Comparison of ENCODE assay signal across 9 mouse cellular contexts in the genomic region with DNA sequence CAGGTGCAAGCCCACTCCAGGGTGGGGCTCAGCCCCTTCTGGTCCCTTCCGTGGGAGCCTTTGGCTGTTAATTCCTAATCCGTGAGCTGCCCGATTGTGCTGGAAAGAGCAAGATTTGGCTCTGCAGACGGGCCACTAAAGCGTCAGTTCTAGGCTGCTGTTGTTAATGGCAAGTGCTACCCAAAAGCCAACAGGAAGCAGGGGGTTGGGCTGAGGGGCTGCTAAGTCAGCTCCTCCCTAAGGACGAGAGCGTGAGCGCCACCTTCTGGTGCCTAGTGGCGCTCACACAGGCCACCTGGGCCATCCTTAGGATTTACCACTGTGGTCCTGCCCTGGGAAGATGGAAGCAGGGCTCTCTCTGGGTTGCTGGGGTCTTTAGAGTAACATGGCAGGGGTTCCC. TPM values are rescaled to one million over a fixed set of nuclear protein-coding genes. Genes with fewer than 3 reads are reported as not detected.
DNase-seq lines count a peak whose midpoint lies in the region; ATAC-seq and TF ChIP-seq lines count a peak whose summit lies in the region.
"Had no signal": no experiment of that assay in that cellular context is flagged by ENCODE, and none has a peak within 500 bp of the region (broad histone marks: within the 10 kb centered on the region; RNA-seq: fewer than 3 reads in every experiment).

No protein-coding gene starts in this region.

- H3K36me3 ChIP-seq in hindbrain, embryonic 14.5 days (replicated peaks; ENCODE audit: control insufficient read depth, insufficient read depth): peaks cover 55% of the 10 kb centered on the region
- peaks cover 32% of the 10 kb centered on the region for H3K36me3 ChIP-seq in hindbrain, embryonic 16.5 days (ENCODE audit: control insufficient read depth, insufficient read depth, low read length)

- no peaks in the 10 kb centered on the region for H3K27me3 ChIP-seq in hindbrain, embryonic 14.5 days (ENCODE audit: control insufficient read depth, insufficient read depth, low read length)
- no peaks in the 10 kb centered on the region for H3K27me3 ChIP-seq in hindbrain, embryonic 16.5 days (replicated peaks; ENCODE audit: control insufficient read depth, insufficient read depth, low read length)
- H3K27me3 ChIP-seq: midbrain, embryonic 12.5 days had no signal

- DNase-seq in hindbrain, embryonic 14.5 days (ENCODE audit: low spot score): peak; percentile 41
- DNase-seq in CD8-positive naive resting alpha-beta T cell, adult 2 months (ENCODE audit: low read depth in 2 of 2, low spot score in 2 of 2): peak; percentile 58 to 63
- DNase-seq in c-Kit-positive CD71-positive TER-119-negative erythroid progenitor cells, embryonic 14.5 days (ENCODE audit: low read depth): peak; percentile 40
- DNase-seq in kidney, postnatal 4 days: peak; percentile 70 to 80
- DNase-seq in layer of hippocampus, postnatal 36 days: no peak
- no peak for DNase-seq in urinary bladder, postnatal 10 days (ENCODE audit: low spot score)

- H3K9me3 ChIP-seq in hindbrain, embryonic 14.5 days (ENCODE audit: control insufficient read depth, low read length): no peaks in the 10 kb centered on the region
- no peaks in the 10 kb centered on the region for H3K9me3 ChIP-seq in hindbrain, embryonic 16.5 days (ENCODE audit: control insufficient read depth, low read length)
- H3K9me3 ChIP-seq: midbrain, embryonic 12.5 days had no signal

- no peaks in the 10 kb centered on the region for H3K4me1 ChIP-seq in hindbrain, embryonic 14.5 days (replicated peaks; ENCODE audit: control insufficient read depth, insufficient read depth, low read length)
- H3K4me1 ChIP-seq in hindbrain, embryonic 16.5 days (ENCODE audit: control insufficient read depth, insufficient read depth, low read depth, low read length): no peaks in the 10 kb centered on the region
- peaks cover 35% of the 10 kb centered on the region for H3K4me1 ChIP-seq in olfactory bulb, adult 2 months (ENCODE audit: control insufficient read depth, insufficient read depth, low read length)
- H3K4me1 ChIP-seq: midbrain, embryonic 12.5 days had no signal

- no peak for TF ChIP-seq POLR2A in olfactory bulb, adult 2 months (IDR thresholded peaks at IDR 0.05; ENCODE audit: insufficient read depth, low read depth, low read length)

- no peak overlapping the region for H3K4me2 ChIP-seq in hindbrain, embryonic 14.5 days (replicated peaks)
- no peak overlapping the region for H3K4me2 ChIP-seq in hindbrain, embryonic 16.5 days (ENCODE audit: low read length)
- H3K4me2 ChIP-seq: midbrain, embryonic 12.5 days had no signal

- H3K9ac ChIP-seq in hindbrain, embryonic 14.5 days: no peak overlapping the region
- no peak overlapping the region for H3K9ac ChIP-seq in hindbrain, embryonic 16.5 days (ENCODE audit: low read depth, low read length)
- H3K9ac ChIP-seq: midbrain, embryonic 12.5 days had no signal

- H3K4me3 ChIP-seq in hindbrain, embryonic 14.5 days (replicated peaks; ENCODE audit: low read length): no peak overlapping the region
- no peak overlapping the region for H3K4me3 ChIP-seq in hindbrain, embryonic 16.5 days (ENCODE audit: low read length)
- H3K4me3 ChIP-seq in olfactory bulb, adult 2 months (ENCODE audit: insufficient read depth, low read depth, low read length): no peak overlapping the region
- H3K4me3 ChIP-seq: midbrain, embryonic 12.5 days had no signal

- WGBS in hindbrain, embryonic 14.5 days: 32% methylated on average over 9 of the region's 9 CpGs
- WGBS in hindbrain, embryonic 16.5 days: 27% methylated on average over 9 of the region's 9 CpGs
- whole genome bisulfite sequencing in olfactory bulb, adult 2 months: 26% methylated on average over 9 of the region's 9 CpGs

- ATAC-seq in hindbrain, embryonic 14.5 days (ENCODE audit: low FRiP score): no peak
- no peak for ATAC-seq in hindbrain, embryonic 16.5 days

- no peak overlapping the region; the same call in 1 of the 2 replicates for H3K27ac ChIP-seq in hindbrain, embryonic 14.5 days
- H3K27ac ChIP-seq in hindbrain, embryonic 16.5 days (ENCODE audit: low read depth, low read length): no peak overlapping the region
- peak overlapping the region; percentile 45 for H3K27ac ChIP-seq in olfactory bulb, adult 2 months (ENCODE audit: insufficient read depth, low read depth, low read length)
- H3K27ac ChIP-seq: midbrain, embryonic 12.5 days had no signal

- peak; percentile 56 for TF ChIP-seq CTCF in olfactory bulb, adult 2 months (IDR thresholded peaks at IDR 0.05; ENCODE audit: insufficient read depth, low read depth, low read length)

RNA-seq across cellular contexts. Expression of a gene that starts 33.1 kb away (rescaled TPM):
- 57.1 and 57.3 TPM in 2 replicates for polyA plus RNA-seq in hindbrain, embryonic 14.5 days (2014; fragmentation: Nextera tagmentation; extraction: Ambion mirVana)
- 49.3 and 67.3 TPM in 2 replicates for polyA plus RNA-seq in hindbrain, embryonic 16.5 days (2015; fragmentation: Nextera tagmentation; extraction: Ambion mirVana)
- not detected in 2 replicates for polyA plus RNA-seq in olfactory bulb, adult 2 months (2012; ENCODE audit: insufficient read depth, insufficient read length, low replicate concordance, missing spikeins)
- 10 to 100 TPM; 28.4 to 31.3 TPM for total RNA-seq in layer of hippocampus, postnatal 36 days (2021)

Comparison
In these comparisons a context has a peak if more than half of its experiments do, and no peak if none do; other contexts are left out.
1. DNase-seq: peak in hindbrain, embryonic 14.5 days (single experiment), CD8-positive naive resting alpha-beta T cell, adult 2 months (2 of 2), c-Kit-positive CD71-positive TER-119-negative erythroid progenitor cells, embryonic 14.5 days (single experiment) and kidney, postnatal 4 days (2 of 2); none in layer of hippocampus, postnatal 36 days (0 of 2) and urinary bladder, postnatal 10 days (single experiment).
2. RNA of a gene that starts 33.1 kb away (polyA plus RNA-seq): 57.1 to 57.3 TPM in hindbrain, embryonic 14.5 days and 49.3 to 67.3 TPM in hindbrain, embryonic 16.5 days; not detected in olfactory bulb, adult 2 months; every median in the first group is over 10 times any median in the second.